Mouse (Mus musculus) monocyte, adult 2 months (primary cell): ENCODE results near the gene Prr11.
A peak's percentile ranks its signal among the peaks of the same experiment; 100 is the strongest.

ENCODE experiments used
- DNase-seq, 2 experiments: peaks; one replicate each; pipeline ENCODE4 v3.0.0; 2022; ENCODE audit warnings: low spot score in 2 of 2, low read depth in 1 of 2

The Prr11 gene

DNA sequence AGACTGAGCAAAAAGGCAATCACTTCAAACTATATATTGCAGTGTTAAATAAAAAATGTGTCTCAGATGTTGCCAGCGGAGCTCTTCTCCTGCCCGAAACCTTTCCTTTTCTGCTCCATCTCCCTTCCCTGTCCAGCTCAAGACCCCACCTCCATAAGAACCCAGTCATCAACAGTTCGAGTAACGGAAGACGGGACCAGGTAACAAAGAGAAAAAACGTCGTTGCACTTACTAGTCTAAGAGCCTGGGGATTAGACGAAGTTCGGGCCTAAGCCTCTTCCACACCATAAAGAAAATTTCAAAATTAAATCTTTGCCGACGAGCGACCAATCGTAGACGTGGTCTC is at the start of gene Prr11:
TSS of gene Prr11 (minus strand) at position 300 of the 346 bp plus-strand sequence.
- no peak for DNase-seq

GRCm38 (mm10) chr11:87158012-87158411 is 49.5 kb upstream of the Prr11 start:
- DNase-seq: no peak

GRCm38 (mm10) chr11:87136233-87136632 is 27.7 kb upstream of the Prr11 start:
- DNase-seq: no peak

GRCm38 (mm10) chr11:87126824-87127816 is 18.6 kb upstream of the Prr11 start, which contains the start of gene Trim37:
Gene Trim37 (plus strand): TSS chr11:87127077.
- peak; percentile 65 to 83 for DNase-seq

DNA sequence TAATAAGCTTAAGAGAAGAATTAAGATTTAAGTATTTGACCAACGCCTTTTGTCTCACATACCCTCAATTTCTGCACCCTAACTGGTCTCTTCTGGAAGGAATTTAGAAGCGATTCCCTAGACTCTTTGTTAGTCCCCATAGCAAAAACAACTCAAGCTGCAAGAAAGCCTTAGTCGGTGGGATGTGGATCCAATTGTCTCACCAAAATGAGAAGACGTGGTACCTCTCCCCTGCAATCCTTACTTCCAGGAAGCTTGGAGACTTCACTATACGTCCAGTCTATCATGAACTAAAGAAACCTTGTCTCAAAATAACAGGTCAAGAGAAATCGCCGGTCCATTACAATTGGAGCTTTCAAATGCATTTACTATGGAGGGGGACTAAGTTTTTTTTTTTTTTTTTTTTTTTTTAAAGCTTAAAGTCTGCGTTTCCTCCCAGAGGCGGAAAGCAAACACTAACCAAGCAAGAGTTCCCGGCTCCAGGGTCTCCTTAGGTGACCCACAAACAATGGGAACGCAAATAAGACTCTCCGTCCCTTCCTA is 17.8 kb upstream of the Prr11 start:
- no peak for DNase-seq

GRCm38 (mm10) chr11:87125562-87125961 is 17.1 kb upstream of the Prr11 start:
- no peak for DNase-seq

DNA sequence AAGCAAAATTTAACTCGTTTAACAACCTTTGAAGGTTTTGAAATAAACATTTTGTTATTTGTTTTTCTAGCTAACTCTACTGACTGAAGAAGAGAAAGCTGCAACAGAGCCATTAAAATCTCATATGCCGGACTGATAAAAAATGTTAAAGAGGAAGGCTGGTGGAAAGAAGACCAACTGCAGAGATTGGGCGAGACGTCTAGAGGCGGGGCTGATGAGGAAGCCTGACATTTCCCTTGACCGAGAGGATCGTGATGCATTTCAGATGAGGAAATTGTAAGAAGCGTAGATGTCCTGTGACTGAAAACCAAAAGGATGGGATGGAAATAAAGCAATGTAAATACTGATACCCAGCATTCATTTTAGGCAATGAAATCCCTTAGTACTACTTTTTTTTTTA is 13.4 kb upstream of the Prr11 start:
- no peak for DNase-seq

- DNase-seq: no peak
Measured at GRCm38 (mm10) chr11:87110172-87110909, 1.8 kb upstream of the Prr11 start.

DNA sequence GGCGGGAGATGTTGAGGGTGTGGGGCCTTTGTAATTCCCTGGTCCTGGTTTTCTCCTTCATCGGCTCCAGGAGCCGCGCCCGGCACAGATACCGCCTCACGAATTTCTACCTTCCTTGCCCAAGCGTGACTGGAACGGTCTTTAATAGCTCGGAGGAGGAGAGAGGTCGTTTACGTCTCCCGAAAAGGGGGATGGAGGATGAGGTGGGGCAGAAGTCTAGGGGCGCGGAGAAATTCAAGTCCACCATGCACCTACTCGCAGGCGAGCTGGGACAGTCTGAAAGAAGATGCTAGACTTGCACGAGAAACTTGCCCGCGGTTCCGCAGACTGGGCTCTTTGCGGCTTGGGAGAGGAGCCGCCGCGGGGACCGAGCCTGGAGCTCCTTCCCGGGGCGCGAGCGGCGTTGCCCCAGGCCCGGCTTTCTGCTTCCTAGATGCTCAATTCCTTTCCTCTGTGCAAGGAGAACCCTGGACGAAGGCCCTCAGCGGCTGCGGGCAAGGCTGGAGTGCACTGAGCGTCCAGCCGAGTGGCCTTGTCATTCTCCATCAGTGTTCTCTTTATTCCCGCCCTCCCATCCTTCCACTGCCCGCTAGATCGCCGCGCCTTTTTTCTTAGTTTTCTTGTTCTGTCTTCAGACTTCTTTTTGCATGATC is 1.1 kb upstream of the Prr11 start:
- DNase-seq: no peak

- DNase-seq: peak; percentile 95 to 96
Measured at GRCm38 (mm10) chr11:87108755-87109518, 429 bp upstream of the Prr11 start, which contains the start of gene Ska2. Gene Ska2 (plus strand): TSS chr11:87109234.

DNA sequence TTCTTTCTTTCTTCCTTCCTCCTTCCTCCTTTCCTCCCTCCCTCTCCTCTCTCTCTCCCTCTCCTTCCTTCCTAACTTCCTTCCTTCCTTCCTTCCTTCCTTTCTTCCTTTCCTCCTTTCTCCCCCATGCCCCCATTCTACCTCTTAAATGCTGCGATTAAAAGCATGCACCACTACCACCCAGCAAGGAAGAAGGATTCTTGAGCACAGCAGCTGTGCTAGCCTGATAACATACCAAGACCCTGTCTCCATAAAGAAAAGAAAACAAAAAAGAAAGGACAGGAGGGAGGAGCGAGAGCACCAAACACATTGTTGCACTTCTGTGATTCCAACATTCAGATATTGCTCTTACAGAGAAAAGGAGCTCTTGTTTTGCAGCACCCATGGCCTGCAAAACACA is 21.4 kb downstream of the Prr11 start:
- no peak for DNase-seq

DNA sequence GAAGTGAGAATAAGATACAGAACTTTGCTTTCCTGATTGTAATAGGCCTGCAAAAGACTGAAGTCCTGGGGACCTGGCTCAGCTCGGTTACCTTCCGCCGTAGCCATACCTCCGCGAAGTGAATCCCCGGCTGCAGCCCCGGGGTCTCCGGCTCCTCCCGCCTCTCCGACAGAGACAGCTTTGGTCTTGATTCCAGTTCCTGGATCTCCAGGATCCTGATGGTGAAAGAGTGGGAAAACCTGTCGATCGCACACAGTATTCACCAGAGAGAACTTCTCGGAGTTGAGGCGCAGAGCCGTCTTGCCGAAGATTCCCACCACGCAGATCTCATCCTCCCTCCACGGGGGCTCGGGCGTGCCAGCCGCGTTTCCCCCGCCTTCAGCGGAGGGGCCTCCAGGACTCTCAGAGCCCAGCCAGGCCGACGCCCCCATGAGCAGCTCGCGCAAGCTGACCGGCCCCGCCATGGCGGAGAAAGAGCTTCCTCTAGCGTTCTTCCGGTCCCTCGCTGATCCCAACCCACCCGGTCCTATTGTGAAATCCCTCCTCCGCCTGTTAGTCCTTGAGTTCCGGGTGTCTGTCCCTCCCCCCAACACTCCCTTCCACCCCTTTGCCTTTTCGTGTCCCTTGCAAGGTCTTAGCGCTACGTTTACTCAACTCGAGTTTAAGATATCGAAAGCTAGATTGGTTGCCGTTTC is 22.1 kb downstream of the Prr11 start, which contains the start of gene Smg8:
TSS of gene Smg8 (minus strand) at position 485 of the 695 bp plus-strand sequence.
- DNase-seq: peak; percentile 44 to 68

DNA sequence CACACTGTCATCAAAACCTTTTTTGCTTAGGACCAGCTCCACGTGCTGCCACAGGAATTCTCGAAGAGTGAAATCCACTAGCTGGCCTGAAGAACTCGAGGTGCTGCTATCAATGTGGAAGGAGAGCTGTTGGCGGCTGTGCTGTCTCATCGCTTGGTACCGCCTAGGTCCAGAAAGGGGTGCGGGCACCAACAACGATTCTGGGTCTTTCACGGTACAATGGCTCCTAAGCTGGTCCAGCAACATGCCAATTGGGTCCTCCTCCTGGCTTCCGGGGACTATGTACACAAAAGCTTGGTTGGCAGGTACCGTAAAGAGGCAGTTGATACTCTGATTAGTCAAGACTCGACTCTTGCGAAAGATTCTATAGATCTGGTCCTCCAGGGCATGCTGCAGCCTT is 23.0 kb downstream of the Prr11 start:
- no peak for DNase-seq

- DNase-seq: no peak
Measured at GRCm38 (mm10) chr11:87083712-87084111, 24.8 kb downstream of the Prr11 start.

DNA sequence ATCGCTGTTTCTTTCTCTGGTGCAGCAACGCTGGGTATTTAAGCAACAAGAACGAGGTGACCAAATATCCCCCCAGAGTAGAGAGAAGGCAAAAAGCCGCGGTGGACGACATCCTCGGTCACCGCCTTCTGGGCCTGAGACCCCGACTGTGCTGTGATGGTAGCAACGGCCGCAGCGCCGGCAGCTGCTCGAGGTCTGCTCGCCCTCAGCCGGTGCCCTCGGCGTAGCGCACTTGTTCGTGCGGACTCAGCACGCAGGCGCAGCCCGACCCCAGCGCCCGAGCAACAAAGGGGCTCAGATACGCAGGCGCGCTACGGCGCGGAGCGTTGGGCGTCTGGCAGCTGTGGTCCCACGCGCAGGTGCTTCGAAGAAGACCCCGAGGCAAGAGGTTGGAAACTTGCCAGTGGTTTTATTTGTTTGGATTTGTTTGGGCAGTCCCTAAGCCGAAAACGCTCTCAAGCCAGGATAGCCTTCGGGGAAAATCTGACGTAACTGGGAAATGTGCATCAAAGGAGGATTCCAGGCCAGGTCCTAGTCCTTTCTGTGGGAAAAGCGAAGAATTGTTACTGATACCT is 34.6 kb downstream of the Prr11 start, which contains the start of gene Gdpd1:
TSS of gene Gdpd1 (minus strand) at position 197 of the 575 bp plus-strand sequence.
- peak in 1 of 2 experiments; percentile 48 for DNase-seq

- peak; percentile 10 to 18 for DNase-seq
Measured at GRCm38 (mm10) chr11:87073343-87073865, 35.1 kb downstream of the Prr11 start.

DNA sequence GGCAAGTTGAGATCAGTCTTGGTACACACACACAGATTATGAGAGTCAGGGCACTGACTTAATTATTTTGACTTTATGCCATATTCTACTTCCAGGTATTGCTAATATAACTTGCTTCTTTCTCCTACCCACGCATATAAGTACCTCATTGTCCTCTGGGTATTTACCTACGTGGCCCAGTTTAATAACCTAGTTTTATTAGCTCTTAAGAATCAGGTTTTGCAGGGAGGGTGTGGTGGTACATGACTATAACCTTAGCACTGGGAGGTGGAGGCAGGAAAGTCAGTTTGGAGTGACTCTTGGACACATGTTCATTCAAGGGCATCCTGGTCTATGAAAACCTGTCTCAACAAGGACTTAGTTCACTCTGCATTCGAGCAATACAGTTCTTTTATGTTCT is 46.4 kb downstream of the Prr11 start:
- DNase-seq: no peak

- no peak for DNase-seq
Measured at GRCm38 (mm10) chr11:87060410-87060809, 48.1 kb downstream of the Prr11 start.

- no peak for DNase-seq
Measured at GRCm38 (mm10) chr11:87056286-87056685, 52.2 kb downstream of the Prr11 start.
